Mouse (Mus musculus): Measurements from ENCODE around the gene Cntrl. TPM values are rescaled to one million over a fixed set of nuclear protein-coding genes. Genes with fewer than 3 reads are reported as not detected.

Gene Cntrl
- polyA plus RNA-seq, 1 experiment from 2014 or later: 30.8 TPM

DNA sequence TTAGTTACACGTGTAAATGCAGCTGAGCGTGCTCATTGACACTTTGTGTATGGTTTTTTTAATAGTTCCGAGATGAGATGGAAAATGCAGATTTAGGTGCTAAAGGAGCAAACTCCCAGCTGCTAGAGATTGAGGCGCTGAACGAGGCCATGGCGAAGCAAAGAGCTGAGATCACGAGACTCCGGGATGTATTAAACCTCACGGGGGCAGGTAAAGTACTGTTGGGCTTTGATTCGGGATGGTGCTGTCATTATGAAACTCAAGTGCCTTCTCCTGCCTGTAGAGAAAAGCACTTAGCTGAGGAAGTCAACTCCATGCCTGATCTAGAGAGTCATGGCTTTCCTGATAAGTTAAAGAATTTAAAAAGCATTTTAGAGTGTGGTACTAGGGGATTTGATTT, 39.5 kb downstream of the Cntrl start:
- H3K4me3 ChIP-seq (ENCODE audit: low read depth, low read length): no peak overlapping the region
- no peak overlapping the region for H3K9ac ChIP-seq
- H3K36me3 ChIP-seq (ENCODE audit: insufficient read depth): peaks cover 97% of the 10 kb centered on the region
- no peak for TF ChIP-seq CTCF (IDR thresholded peaks at IDR 0.05; ENCODE audit: low read depth)
- ATAC-seq (ENCODE audit: insufficient read depth): no peak
- H3K9me3 ChIP-seq (ENCODE audit: low read depth, low read length): no peaks in the 10 kb centered on the region
- no peak overlapping the region for H3K27ac ChIP-seq (ENCODE audit: low read depth)
- 86% methylated on average over 10 of the region's 10 CpGs for WGBS
- H3K4me1 ChIP-seq (ENCODE audit: insufficient read depth): no peaks in the 10 kb centered on the region
- H3K27me3 ChIP-seq (ENCODE audit: insufficient read depth, low read length): no peaks in the 10 kb centered on the region
- DNase-seq: no peak
- no peak overlapping the region for H3K4me2 ChIP-seq

DNA sequence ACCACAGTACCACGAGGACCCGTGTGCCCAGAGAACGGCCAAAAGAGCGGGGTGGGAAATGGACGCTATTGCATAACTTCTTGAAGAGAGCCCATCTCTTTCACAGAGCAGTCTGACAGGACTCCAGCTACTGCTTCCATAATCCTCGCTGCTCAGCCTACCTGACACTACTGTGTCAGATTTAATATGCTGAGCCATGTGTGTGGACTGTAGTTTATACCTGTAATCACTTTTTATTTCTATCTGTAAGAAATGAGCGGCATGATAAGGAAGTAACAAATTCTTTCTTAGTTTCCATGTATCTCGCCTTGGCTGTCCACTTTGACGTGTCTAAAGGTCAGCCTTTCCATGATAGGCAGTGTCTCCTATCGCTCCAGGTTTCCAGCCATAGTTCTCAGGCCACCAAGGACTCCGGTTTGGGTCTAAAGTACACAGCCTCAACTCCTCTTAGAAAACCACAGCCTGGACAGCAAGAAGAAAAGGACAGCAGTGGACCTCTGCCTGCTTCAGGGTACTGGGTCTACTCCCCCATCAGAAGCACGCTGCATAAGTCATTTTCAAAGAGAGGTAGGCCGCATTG, 42.1 kb downstream of the Cntrl start:
- Histone ChIP-seq H3K27me3 (ENCODE audit: insufficient read depth, low read length) (no peaks in the 10 kb centered on the region), H3K4me2 (no peak overlapping the region), H3K36me3 (ENCODE audit: insufficient read depth) (peaks cover 97% of the 10 kb centered on the region), H3K9me3 (ENCODE audit: low read depth, low read length) (no peaks in the 10 kb centered on the region), H3K4me1 (ENCODE audit: insufficient read depth) (no peaks in the 10 kb centered on the region), H3K4me3 (ENCODE audit: low read depth, low read length) (no peak overlapping the region), H3K27ac (ENCODE audit: low read depth) (no peak overlapping the region), H3K9ac (no peak overlapping the region)
- ATAC-seq (ENCODE audit: insufficient read depth) (no peak), DNase-seq (no peak)
- TF ChIP-seq CTCF (IDR thresholded peaks at IDR 0.05; ENCODE audit: low read depth): no peak
- 92% methylated on average over 13 of the region's 13 CpGs for WGBS

DNA sequence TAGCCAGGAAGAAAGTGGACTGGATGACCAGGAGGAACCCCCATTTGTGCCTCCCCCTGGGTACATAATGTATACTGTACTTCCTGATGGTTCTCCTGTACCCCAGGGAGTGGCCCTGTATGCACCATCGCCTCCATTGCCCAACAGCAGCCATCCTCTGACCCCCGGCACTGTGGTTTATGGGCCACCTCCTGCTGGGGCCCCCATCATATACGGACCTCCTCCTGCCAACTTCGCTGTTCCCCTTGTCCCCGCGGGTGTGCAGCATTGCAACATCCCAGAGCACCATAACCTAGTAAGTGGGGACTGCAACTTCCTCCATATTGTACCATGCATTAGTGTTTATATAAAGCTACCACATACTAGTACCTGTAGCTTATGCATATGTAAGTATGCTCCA, 43.9 kb downstream of the Cntrl start:
- Histone ChIP-seq H3K27ac (ENCODE audit: low read depth) (no peak overlapping the region), H3K4me2 (no peak overlapping the region), H3K36me3 (ENCODE audit: insufficient read depth) (peaks cover 98% of the 10 kb centered on the region), H3K4me1 (ENCODE audit: insufficient read depth) (no peaks in the 10 kb centered on the region), H3K9ac (no peak overlapping the region), H3K4me3 (ENCODE audit: low read depth, low read length) (no peak overlapping the region), H3K9me3 (ENCODE audit: low read depth, low read length) (no peaks in the 10 kb centered on the region), H3K27me3 (ENCODE audit: insufficient read depth, low read length) (no peaks in the 10 kb centered on the region)
- ATAC-seq (ENCODE audit: insufficient read depth): no peak
- 92% methylated on average over 6 of the region's 6 CpGs for WGBS
- no peak for TF ChIP-seq CTCF (IDR thresholded peaks at IDR 0.05; ENCODE audit: low read depth)
- no peak for DNase-seq

DNA sequence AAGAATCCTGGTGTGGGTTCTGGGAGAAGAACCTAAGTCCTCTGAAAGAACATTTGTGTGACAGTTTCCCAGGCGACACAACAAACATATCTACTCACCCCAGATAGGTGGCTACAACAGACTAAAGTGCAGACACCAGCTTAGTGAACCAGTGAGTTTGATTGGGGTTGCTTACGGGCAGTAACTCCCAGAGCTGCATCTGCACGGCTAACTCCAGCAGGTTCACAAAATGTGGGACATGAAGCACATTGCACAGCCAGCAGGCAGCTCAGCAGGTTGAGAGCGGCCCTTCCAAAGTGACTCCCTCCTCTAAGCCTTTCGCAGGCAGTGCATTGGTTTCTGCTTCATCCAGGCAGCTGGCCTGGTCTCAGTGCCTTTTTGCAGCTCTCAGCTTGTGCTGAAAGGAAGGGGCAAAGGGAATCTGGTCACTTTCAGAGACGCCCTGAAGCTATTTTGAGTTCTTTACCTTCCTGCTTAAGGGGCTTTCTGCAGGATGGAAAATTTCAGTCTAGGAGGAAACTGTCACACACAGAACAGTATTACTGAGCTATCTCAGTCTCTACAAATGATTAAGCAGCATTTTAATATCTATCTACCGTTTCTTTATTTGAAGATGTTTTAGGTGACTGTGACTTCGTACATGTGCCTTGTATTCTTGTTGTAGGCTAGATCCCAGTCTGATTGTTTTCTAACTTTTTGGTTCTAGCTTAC, 44.7 kb downstream of the Cntrl start:
- no peak overlapping the region for H3K9ac ChIP-seq
- no peaks in the 10 kb centered on the region for H3K4me1 ChIP-seq (ENCODE audit: insufficient read depth)
- H3K4me3 ChIP-seq (ENCODE audit: low read depth, low read length): no peak overlapping the region
- H3K9me3 ChIP-seq (ENCODE audit: low read depth, low read length): no peaks in the 10 kb centered on the region
- no peak for ATAC-seq (ENCODE audit: insufficient read depth)
- DNase-seq: no peak
- H3K36me3 ChIP-seq (ENCODE audit: insufficient read depth): peaks cover 99% of the 10 kb centered on the region
- no peak overlapping the region for H3K27ac ChIP-seq (ENCODE audit: low read depth)
- WGBS: 83% methylated on average over 8 of the region's 8 CpGs
- no peaks in the 10 kb centered on the region for H3K27me3 ChIP-seq (ENCODE audit: insufficient read depth, low read length)
- H3K4me2 ChIP-seq: no peak overlapping the region
- TF ChIP-seq CTCF (IDR thresholded peaks at IDR 0.05; ENCODE audit: low read depth): no peak

DNA sequence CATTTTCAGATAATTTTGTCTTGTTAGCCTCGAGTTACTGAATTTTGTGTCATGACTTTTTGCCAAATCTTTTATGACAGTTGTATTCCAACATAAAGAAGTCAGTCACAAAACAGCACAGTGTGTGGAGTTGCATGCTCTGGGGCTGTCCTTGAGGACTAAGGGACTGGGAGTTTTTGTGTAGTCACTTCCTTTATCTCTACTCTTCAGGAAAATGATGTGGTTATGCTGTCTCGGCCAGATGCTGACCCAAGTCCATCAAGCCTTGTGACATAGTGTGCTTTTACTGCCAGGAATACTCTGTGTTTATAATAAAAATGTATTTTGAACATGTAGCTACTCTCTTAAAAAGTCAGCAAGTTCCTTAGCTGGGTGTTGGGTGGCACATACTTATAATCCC, 47.7 kb downstream of the Cntrl start:
- WGBS: 67% methylated on average over 2 of the region's 2 CpGs
- Histone ChIP-seq H3K4me2 (no peak overlapping the region), H3K4me1 (ENCODE audit: insufficient read depth) (no peaks in the 10 kb centered on the region), H3K4me3 (ENCODE audit: low read depth, low read length) (no peak overlapping the region), H3K9ac (no peak overlapping the region), H3K27ac (ENCODE audit: low read depth) (no peak overlapping the region), H3K9me3 (ENCODE audit: low read depth, low read length) (no peaks in the 10 kb centered on the region), H3K27me3 (ENCODE audit: insufficient read depth, low read length) (no peaks in the 10 kb centered on the region), H3K36me3 (ENCODE audit: insufficient read depth) (peaks cover 87% of the 10 kb centered on the region)
- TF ChIP-seq CTCF (IDR thresholded peaks at IDR 0.05; ENCODE audit: low read depth): no peak
- DNase-seq: no peak
- no peak for ATAC-seq (ENCODE audit: insufficient read depth)

DNA sequence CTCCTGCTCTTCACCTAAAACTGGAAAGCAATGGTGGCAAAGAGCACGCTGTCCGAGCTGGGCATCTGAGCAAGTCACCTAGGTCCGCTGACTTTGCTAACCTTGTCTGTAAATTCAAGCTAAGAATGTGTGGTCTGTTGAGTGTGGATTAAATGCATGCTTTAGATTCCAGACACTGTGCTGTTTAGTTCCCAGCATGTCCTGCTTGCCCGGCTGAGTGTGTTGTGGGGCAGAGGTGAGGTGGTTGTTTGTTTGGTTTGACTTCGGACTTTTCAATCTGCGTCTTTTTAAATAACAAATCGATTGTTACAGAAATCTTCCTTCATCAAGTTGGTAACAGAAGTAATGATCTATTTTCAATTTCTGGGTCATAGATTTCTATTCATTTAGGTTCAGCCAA, 48.5 kb downstream of the Cntrl start:
- Histone ChIP-seq H3K4me2 (no peak overlapping the region), H3K27me3 (ENCODE audit: insufficient read depth, low read length) (no peaks in the 10 kb centered on the region), H3K9me3 (ENCODE audit: low read depth, low read length) (no peaks in the 10 kb centered on the region), H3K27ac (ENCODE audit: low read depth) (no peak overlapping the region), H3K4me1 (ENCODE audit: insufficient read depth) (no peaks in the 10 kb centered on the region), H3K4me3 (ENCODE audit: low read depth, low read length) (no peak overlapping the region), H3K9ac (no peak overlapping the region), H3K36me3 (ENCODE audit: insufficient read depth) (peaks cover 86% of the 10 kb centered on the region)
- 77% methylated on average over 7 of the region's 7 CpGs for WGBS
- DNase-seq (no peak), ATAC-seq (ENCODE audit: insufficient read depth) (no peak)
- TF ChIP-seq CTCF (IDR thresholded peaks at IDR 0.05; ENCODE audit: low read depth): no peak

DNA sequence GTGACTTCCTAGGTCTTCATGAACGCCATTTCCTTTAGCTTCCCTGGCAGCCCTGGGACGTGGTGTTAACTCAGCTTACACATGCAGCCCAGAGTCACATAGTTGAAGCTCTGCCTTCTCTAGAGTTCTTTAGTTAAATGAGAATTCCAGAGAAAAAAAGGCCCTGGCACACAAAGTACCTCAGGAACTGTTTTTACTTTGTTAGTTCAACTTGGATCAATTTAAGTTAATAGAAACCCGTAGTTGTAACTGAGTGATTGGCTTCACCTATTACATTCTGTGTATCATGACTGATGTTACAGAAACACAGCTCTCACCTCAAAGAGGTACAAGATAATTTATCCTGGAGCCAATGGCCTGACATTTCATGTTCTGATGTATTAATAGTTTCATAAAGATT, 49.1 kb downstream of the Cntrl start:
- no peak for ATAC-seq (ENCODE audit: insufficient read depth)
- H3K9me3 ChIP-seq (ENCODE audit: low read depth, low read length): no peaks in the 10 kb centered on the region
- H3K4me1 ChIP-seq (ENCODE audit: insufficient read depth): no peaks in the 10 kb centered on the region
- no peak overlapping the region for H3K4me2 ChIP-seq
- DNase-seq: no peak
- peaks cover 86% of the 10 kb centered on the region for H3K36me3 ChIP-seq (ENCODE audit: insufficient read depth)
- H3K27me3 ChIP-seq (ENCODE audit: insufficient read depth, low read length): no peaks in the 10 kb centered on the region
- WGBS: 84% methylated on average over 3 of the region's 3 CpGs
- no peak overlapping the region for H3K4me3 ChIP-seq (ENCODE audit: low read depth, low read length)
- H3K27ac ChIP-seq (ENCODE audit: low read depth): no peak overlapping the region
- no peak overlapping the region for H3K9ac ChIP-seq
- TF ChIP-seq CTCF (IDR thresholded peaks at IDR 0.05; ENCODE audit: low read depth): no peak
